Mouse (Mus musculus) cerebellum, adult 8-10 months (tissue): ENCODE measurements around the gene Rora.
A peak's percentile ranks its signal among the peaks of the same experiment; 100 is the strongest.

Source experiments
- DNase-seq: peaks from one replicate; pipeline ENCODE4 v3.0.0; 2022

The Rora gene

DNA sequence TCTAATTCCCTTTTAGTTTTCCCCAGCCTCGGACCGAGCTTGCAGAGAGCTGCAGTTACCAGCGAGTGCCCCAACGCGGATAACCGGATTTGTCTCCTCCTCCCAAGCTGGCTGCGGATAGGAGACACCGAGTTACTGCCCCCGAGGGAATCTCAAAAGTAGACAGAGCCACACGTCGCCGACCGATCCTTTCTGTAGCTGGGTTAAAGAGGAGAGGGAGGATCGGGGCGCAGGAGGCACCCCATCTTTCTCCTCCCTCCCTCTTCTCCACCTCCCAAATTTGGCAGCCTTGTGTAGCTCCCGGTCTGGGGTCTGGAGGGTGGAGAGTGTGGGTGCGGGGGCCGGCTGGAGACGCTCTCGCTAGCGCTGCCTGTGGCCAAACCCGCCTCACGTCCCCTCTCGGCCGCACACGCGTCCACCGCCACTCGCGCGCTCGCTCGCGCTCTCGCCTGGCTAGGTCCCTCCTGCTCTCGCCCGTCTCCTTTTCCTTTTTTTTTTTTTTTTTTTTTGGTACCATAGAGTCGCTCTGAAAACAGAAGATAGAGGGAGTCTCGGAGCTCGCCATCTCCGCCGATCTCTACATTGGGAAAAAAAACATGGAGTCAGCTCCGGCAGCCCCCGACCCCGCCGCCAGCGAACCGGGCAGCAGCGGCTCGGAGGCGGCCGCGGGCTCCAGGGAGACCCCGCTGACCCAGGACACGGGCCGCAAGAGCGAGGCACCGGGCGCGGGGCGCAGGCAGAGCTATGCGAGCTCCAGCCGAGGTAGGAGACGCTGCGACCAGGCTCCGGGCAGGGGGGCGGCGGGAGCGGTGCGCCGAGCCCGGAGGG lies at the start of gene Rora:
Rora (plus strand) TSS at position 576 of the 828 bp plus-strand sequence.
- DNase-seq, result peak; percentile 67

DNA sequence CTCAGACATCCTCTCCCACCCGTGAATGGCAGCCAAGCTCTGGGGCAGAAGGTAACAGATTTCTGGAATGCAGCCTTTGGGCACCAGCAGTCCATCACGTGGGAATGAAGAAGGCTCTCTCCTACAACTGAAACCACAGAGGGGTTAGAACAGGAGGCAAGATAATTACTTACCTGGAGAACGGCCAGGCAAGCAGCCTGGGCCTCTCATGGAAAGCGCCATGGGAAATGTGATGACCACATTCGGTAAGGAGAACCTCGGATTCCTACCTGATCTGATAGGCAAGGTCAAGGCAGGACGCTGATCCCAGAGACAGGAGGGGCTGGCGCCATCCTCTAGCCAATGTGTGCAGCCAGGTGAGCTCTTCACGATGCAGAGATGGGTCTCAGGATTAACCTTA lies 39.6 kb upstream of the Rora start:
- peak; percentile 67 for DNase-seq

DNA sequence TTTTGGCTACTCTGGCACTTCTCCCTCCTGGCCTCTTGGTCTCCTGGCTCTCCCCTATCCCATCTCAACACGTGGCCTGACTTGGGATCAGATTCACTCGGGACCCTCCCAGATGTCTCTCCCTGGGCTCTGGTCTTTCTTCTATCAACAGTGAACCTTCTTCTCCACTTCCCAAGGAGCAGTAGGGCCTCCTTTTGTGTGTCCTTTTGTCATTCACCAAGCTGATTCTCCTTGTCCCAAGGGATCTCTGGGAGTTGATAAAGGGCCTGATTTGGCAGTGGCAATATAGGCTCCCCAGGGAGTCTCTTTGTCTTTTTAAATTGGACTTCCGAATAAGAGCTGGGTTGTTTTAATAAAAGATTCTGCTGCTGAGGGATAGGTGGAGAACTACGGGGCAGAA lies 36.5 kb upstream of the Rora start:
- DNase-seq, result no peak

DNA sequence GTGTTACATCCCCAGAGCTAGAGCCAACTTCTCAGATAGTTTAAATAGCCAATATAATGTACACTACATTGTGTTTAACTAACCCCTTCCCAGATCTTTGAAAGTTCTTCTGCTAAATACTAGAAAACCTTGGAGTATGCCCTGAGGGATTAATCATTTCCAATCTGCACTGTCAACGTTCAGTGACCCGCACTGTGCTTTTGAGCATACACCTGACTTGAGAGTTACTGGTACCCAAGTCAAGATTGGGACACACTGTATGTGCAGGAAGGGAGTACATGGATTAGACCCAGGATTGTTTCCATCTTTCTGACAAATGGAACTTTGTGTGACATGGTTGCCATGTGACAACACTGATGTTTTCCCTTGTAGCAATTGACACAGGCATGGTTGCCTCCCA lies 33.5 kb upstream of the Rora start:
- DNase-seq, result no peak

- DNase-seq, result no peak
Measured at GRCm38 (mm10) chr9:68620441-68620840, 33.1 kb upstream of the Rora start.

- DNase-seq, result no peak
Measured at GRCm38 (mm10) chr9:68624981-68625380, 28.6 kb upstream of the Rora start.

DNA sequence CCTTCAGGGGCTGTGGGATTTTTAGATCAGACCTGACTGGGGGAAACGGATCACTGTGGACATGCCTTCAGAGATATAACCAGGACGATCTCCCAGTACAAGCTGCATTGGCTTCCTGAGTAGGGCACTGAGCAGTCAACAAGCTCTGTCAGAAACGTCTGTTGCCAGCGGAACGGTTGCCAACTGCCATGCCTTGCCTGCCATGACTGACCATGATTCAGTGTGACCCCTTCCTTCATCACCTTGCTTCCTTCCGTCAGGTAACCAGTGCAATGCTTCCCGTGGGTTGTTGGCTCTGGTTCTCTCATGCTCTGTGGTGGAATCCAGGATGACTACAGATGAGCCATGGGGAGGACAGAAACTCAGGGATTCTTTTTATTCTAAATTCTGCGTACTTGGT lies 16.3 kb upstream of the Rora start:
- DNase-seq, result no peak

GRCm38 (mm10) chr9:68641123-68641522 lies 12.5 kb upstream of the Rora start:
- DNase-seq, result no peak

- DNase-seq, result no peak
Measured at GRCm38 (mm10) chr9:68648061-68648460, 5.5 kb upstream of the Rora start.

DNA sequence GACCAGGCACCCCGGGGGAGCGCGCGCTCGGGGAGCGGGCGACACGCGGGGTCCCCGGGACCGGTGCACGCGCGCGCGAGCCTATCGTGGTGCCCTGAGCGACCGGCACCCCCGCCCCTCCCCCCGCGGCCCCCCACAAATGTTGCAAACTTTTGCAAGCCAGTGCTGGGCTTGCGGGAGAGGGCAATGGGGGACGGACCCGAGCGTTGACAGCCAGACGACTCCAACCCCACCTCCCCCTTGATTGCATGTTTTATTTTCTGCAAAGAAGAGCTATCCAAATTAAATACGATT lies 400 bp downstream of the Rora start:
- DNase-seq, result no peak

GRCm38 (mm10) chr9:68654333-68655017 lies 889 bp downstream of the Rora start:
- DNase-seq, result peak; percentile 49

GRCm38 (mm10) chr9:68655018-68656005 lies 1.7 kb downstream of the Rora start:
- peak; percentile 74 for DNase-seq

GRCm38 (mm10) chr9:68656076-68656795 lies 2.6 kb downstream of the Rora start:
- DNase-seq, result peak; percentile 47

GRCm38 (mm10) chr9:68656796-68657130 lies 3.2 kb downstream of the Rora start:
- DNase-seq, result no peak

GRCm38 (mm10) chr9:68670731-68671130 lies 17.1 kb downstream of the Rora start:
- no peak for DNase-seq

DNA sequence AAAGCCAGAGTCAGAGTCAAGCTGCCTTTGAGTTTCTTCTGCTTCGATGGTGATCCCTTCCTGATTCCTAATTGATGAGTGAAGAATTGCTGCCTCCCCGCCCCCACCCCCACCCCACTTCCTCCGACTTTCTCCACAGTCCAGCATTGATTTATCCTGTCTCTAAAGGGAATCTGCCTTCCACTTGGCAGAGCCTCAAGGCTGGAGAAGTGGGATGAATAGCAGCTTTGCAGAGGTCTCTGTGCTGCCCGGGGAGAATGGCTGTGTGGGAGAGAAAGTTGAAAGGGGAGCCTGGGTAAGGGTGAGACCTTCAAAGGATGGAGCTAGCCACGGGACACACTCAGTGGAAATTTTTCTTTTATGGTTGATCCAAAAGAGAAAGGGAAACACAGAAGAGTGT lies 18.9 kb downstream of the Rora start:
- no peak for DNase-seq

- no peak for DNase-seq
Measured at GRCm38 (mm10) chr9:68673221-68673620, 19.6 kb downstream of the Rora start.

- no peak for DNase-seq
Measured at GRCm38 (mm10) chr9:68679871-68680374, 26.3 kb downstream of the Rora start.

- no peak for DNase-seq
Measured at GRCm38 (mm10) chr9:68683938-68684337, 30.4 kb downstream of the Rora start.

GRCm38 (mm10) chr9:68685562-68685961 lies 32.0 kb downstream of the Rora start:
- DNase-seq, result no peak

GRCm38 (mm10) chr9:68687251-68687874 lies 33.8 kb downstream of the Rora start:
- DNase-seq, result no peak

DNA sequence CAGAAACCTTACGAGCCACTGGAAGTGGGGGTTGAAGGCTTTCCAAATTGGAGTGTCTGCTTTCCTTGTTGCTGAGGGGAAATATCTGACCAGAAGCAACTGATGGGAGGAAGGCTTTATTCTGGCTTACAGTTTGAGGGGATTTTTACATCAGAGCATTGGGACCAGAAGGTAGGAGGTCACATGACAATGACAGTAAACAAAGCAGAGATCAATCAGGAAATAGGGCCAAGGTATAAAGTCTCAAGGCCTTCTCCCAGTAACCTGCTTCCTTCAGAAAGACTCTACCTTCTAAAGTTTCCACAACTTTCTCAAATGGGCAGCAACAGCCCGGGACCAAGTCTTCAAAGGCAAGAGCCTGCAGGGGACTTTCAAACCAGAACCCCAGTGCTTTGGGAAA lies 34.6 kb downstream of the Rora start:
- DNase-seq, result no peak
